Mouse (Mus musculus): ENCODE measurements around the gene Ube2r2. TPM values are rescaled to one million over a fixed set of nuclear protein-coding genes. Genes with fewer than 3 reads are reported as not detected.
A peak's percentile ranks its signal among the peaks of the same experiment; 100 is the strongest.

Ube2r2 gene
- 89.5 and 92.5 TPM in 2 replicates for polyA plus RNA-seq (2014; fragmentation: Nextera tagmentation; extraction: Ambion mirVana)

GRCm38 (mm10) chr4:41135711-41136453 lies at the start of gene Ube2r2:
TSS of gene Ube2r2 (plus strand) at chr4:41135743.
- H3K4me1 ChIP-seq (ENCODE audit: insufficient read depth): no peaks in the 10 kb centered on the region
- ATAC-seq (ENCODE audit: insufficient read depth) (peak; percentile 85), DNase-seq (peak; percentile 75)
- under 1% methylated on average over 57 of the region's 65 CpGs for WGBS
- peak within 1 kb of the TSS; percentile 100 for H3K9ac ChIP-seq
- H3K27me3 ChIP-seq (ENCODE audit: insufficient read depth, low read length): no peaks in the 10 kb centered on the region
- peak within 1 kb of the TSS; percentile 94 for H3K4me3 ChIP-seq (ENCODE audit: low read depth, low read length)
- H3K27ac ChIP-seq (ENCODE audit: low read depth): peak within 1 kb of the TSS; percentile 99
- peaks cover 20% of the 10 kb centered on the region; the same call in 1 of the 2 replicates for H3K36me3 ChIP-seq (ENCODE audit: insufficient read depth)
- TF ChIP-seq CTCF (IDR thresholded peaks at IDR 0.05; ENCODE audit: low read depth): peak; percentile 29; the same call in 1 of the 2 replicates
- H3K9me3 ChIP-seq (ENCODE audit: low read depth, low read length): no peaks in the 10 kb centered on the region
- peak within 1 kb of the TSS; percentile 75 for H3K4me2 ChIP-seq

DNA sequence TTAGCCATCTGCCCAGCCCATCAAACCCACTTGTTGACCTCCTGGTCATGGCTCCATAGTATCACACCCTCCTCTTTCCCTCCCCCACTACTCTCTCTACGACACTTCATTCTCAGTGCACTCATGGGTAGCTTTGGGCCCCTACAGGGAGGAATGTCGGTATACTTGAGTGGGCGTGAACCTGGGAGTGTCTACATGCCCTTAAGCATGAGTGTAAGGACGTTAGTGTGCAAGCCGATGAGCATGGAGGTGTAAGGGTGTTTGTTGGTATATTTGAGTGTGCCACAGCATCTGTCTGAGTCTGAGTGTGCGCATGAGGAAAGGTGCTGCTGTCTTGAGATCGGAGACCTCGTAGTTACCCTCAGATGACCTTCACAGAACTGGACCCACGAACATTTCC lies 48.6 kb upstream of the Ube2r2 start:
- no peak for TF ChIP-seq CTCF (IDR thresholded peaks at IDR 0.05; ENCODE audit: low read depth)
- H3K27ac ChIP-seq (ENCODE audit: low read depth): no peak overlapping the region
- no peak overlapping the region for H3K4me2 ChIP-seq
- no peak overlapping the region for H3K4me3 ChIP-seq (ENCODE audit: low read depth, low read length)
- ATAC-seq (ENCODE audit: insufficient read depth): no peak
- no peak overlapping the region for H3K9ac ChIP-seq
- no peaks in the 10 kb centered on the region for H3K36me3 ChIP-seq (ENCODE audit: insufficient read depth)
- WGBS: 63% methylated on average over 9 of the region's 9 CpGs
- H3K27me3 ChIP-seq (ENCODE audit: insufficient read depth, low read length): no peaks in the 10 kb centered on the region
- DNase-seq: no peak
- no peaks in the 10 kb centered on the region for H3K9me3 ChIP-seq (ENCODE audit: low read depth, low read length)
- H3K4me1 ChIP-seq (ENCODE audit: insufficient read depth): no peaks in the 10 kb centered on the region

GRCm38 (mm10) chr4:41087459-41088298 lies 47.9 kb upstream of the Ube2r2 start:
- H3K4me1 ChIP-seq (ENCODE audit: insufficient read depth): no peaks in the 10 kb centered on the region
- no peaks in the 10 kb centered on the region for H3K9me3 ChIP-seq (ENCODE audit: low read depth, low read length)
- no peak overlapping the region for H3K27ac ChIP-seq (ENCODE audit: low read depth)
- no peak for TF ChIP-seq CTCF (IDR thresholded peaks at IDR 0.05; ENCODE audit: low read depth)
- no peak overlapping the region for H3K4me3 ChIP-seq (ENCODE audit: low read depth, low read length)
- H3K4me2 ChIP-seq: no peak overlapping the region
- ATAC-seq (ENCODE audit: insufficient read depth) (no peak; the same call in 1 of the 2 replicates), DNase-seq (no peak)
- H3K27me3 ChIP-seq (ENCODE audit: insufficient read depth, low read length): no peaks in the 10 kb centered on the region
- no peaks in the 10 kb centered on the region for H3K36me3 ChIP-seq (ENCODE audit: insufficient read depth)
- WGBS: 73% methylated on average over 16 of the region's 16 CpGs
- no peak overlapping the region for H3K9ac ChIP-seq

GRCm38 (mm10) chr4:41089189-41089588 lies 46.4 kb upstream of the Ube2r2 start:
- ATAC-seq (ENCODE audit: insufficient read depth): no peak
- no peak for DNase-seq
- Histone ChIP-seq H3K36me3 (ENCODE audit: insufficient read depth) (no peaks in the 10 kb centered on the region), H3K9ac (no peak overlapping the region), H3K4me3 (ENCODE audit: low read depth, low read length) (no peak overlapping the region), H3K4me1 (ENCODE audit: insufficient read depth) (no peaks in the 10 kb centered on the region), H3K27me3 (ENCODE audit: insufficient read depth, low read length) (no peaks in the 10 kb centered on the region), H3K27ac (ENCODE audit: low read depth) (no peak overlapping the region), H3K4me2 (no peak overlapping the region), H3K9me3 (ENCODE audit: low read depth, low read length) (no peaks in the 10 kb centered on the region)
- WGBS: 67% methylated on average over 4 of the region's 4 CpGs
- TF ChIP-seq CTCF (IDR thresholded peaks at IDR 0.05; ENCODE audit: low read depth): no peak

GRCm38 (mm10) chr4:41089705-41090104 lies 45.8 kb upstream of the Ube2r2 start:
- Histone ChIP-seq H3K4me3 (ENCODE audit: low read depth, low read length) (no peak overlapping the region), H3K27ac (ENCODE audit: low read depth) (no peak overlapping the region), H3K9ac (no peak overlapping the region), H3K4me2 (no peak overlapping the region), H3K9me3 (ENCODE audit: low read depth, low read length) (no peaks in the 10 kb centered on the region), H3K36me3 (ENCODE audit: insufficient read depth) (no peaks in the 10 kb centered on the region), H3K27me3 (ENCODE audit: insufficient read depth, low read length) (no peaks in the 10 kb centered on the region), H3K4me1 (ENCODE audit: insufficient read depth) (no peaks in the 10 kb centered on the region)
- TF ChIP-seq CTCF (IDR thresholded peaks at IDR 0.05; ENCODE audit: low read depth): no peak
- DNase-seq: no peak
- no peak for ATAC-seq (ENCODE audit: insufficient read depth)
- WGBS: 69% methylated on average over 2 of the region's 2 CpGs

GRCm38 (mm10) chr4:41091391-41091790 lies 44.2 kb upstream of the Ube2r2 start:
- ATAC-seq (ENCODE audit: insufficient read depth): no peak
- Histone ChIP-seq H3K9me3 (ENCODE audit: low read depth, low read length) (no peaks in the 10 kb centered on the region), H3K27ac (ENCODE audit: low read depth) (no peak overlapping the region), H3K4me3 (ENCODE audit: low read depth, low read length) (no peak overlapping the region), H3K27me3 (ENCODE audit: insufficient read depth, low read length) (no peaks in the 10 kb centered on the region), H3K9ac (no peak overlapping the region), H3K4me2 (no peak overlapping the region), H3K36me3 (ENCODE audit: insufficient read depth) (no peaks in the 10 kb centered on the region), H3K4me1 (ENCODE audit: insufficient read depth) (0 out of 2 replicates have a peak, but pooled peaks cover 3% of the 10 kb centered on the region)
- TF ChIP-seq CTCF (IDR thresholded peaks at IDR 0.05; ENCODE audit: low read depth): no peak
- 34% methylated on average over 3 of the region's 3 CpGs for WGBS
- no peak for DNase-seq

GRCm38 (mm10) chr4:41092958-41093357 lies 42.6 kb upstream of the Ube2r2 start:
- Histone ChIP-seq H3K36me3 (ENCODE audit: insufficient read depth) (no peaks in the 10 kb centered on the region), H3K4me2 (no peak overlapping the region), H3K9ac (no peak overlapping the region), H3K9me3 (ENCODE audit: low read depth, low read length) (no peaks in the 10 kb centered on the region), H3K27me3 (ENCODE audit: insufficient read depth, low read length) (peaks cover 12% of the 10 kb centered on the region), H3K4me3 (ENCODE audit: low read depth, low read length) (no peak overlapping the region), H3K27ac (ENCODE audit: low read depth) (no peak overlapping the region), H3K4me1 (ENCODE audit: insufficient read depth) (peaks cover 6% of the 10 kb centered on the region; the same call in 1 of the 2 replicates)
- ATAC-seq (ENCODE audit: insufficient read depth) (no peak), DNase-seq (no peak)
- no peak for TF ChIP-seq CTCF (IDR thresholded peaks at IDR 0.05; ENCODE audit: low read depth)
- 53% methylated on average over 1 of the region's 1 CpGs for WGBS
